Mouse (Mus musculus): ENCODE results near the gene Slc47a1. TPM values are rescaled to one million over a fixed set of nuclear protein-coding genes. Genes with fewer than 3 reads are reported as not detected.

Gene Slc47a1
- total RNA-seq, 2 experiments from 2014 or later, result 23.6 to 26.1 TPM

DNA sequence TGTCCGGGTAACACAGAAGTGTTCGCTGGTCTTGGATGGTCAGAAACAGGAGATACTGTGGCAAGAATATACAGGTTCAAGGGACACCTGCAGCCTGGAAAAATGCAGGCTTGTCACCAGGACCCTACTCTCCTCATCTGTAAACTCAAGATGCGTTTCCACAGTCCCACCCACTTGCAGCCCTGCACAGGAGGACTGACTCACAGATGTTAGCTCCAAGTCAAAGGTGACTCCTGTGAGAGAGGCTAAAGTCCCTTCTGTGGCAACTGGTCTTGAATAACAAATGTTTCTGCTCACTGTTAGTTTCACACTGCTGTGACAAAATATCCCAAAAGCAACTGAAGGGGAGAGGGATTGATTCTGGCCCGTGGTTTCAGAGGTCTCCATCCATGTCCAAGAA lies 506 bp upstream of the Slc47a1 start:
- no peak for DNase-seq

DNA sequence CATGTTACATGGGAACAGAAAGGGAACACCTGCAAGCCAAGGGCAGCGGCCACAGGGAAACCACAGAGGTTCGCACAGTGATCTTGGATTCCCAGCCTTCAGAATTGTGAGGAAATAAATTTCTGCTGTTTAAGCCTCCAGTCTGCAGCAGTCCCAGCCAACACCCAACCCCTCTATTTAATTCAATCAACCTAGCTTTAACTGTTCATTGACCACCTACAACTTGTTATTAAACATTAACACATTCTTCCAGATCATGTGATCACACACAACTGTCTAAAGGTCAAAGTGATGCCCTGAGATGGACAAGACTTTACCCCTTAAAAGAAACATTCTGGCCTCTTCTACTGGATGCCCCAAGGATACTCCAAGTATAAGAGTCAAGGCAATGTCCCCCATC lies 9.5 kb downstream of the Slc47a1 start:
- no peak for DNase-seq

DNA sequence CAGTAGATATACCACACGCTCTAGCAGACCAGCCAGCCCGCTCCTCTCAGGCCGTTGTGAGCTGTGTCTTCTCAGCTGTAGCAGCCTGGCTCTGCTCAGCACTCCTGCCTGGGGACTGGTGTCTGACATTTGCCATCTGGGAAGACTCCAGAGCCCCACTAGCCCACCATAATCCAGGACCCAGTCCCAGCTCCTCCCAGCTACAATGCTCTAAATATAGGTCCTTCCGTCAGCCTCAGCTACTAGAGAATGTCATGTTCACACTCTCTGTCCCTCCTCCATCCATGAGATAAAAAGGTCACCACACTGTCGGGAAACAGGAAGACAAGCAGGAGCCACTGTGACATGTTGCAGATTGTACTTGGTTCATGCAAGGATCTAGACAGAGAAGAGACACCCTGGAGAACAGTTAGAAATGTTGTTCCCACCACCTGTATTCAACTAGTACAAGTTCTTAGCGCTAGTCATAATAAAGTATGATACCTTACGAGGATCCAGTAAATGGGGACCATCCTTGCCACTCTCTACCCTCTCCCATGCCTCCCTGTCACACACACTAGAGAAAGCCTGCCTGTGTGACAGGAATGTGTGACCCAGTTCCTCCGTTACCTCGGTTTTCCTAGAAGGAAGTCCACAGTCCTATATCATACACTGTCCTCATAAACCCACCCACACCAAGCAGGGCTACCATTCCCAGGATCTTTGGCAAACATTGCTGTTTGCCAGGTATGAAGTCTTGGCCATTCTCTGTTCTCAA lies 11.4 kb downstream of the Slc47a1 start:
- DNase-seq, result peak; percentile 62 to 71

DNA sequence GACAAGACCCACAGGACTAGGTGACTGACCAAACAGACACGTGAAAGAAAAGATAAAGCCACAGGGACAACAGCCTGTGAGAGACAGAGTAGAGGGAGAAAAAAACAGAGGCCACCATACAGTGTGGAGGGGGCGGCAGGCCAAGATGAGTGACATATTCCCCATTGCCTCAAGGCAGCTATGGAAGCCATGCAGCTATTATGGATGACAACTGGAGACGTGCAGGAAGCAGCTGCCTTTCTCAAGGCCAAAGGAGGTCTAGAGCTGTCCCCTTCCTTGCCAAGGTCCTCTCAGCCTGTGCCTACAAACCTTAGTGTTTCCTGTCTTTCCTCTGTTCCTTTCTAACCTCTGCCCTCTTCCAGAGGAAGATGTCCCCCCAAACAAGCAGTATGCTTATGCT lies 12.2 kb downstream of the Slc47a1 start:
- DNase-seq, result no peak

DNA sequence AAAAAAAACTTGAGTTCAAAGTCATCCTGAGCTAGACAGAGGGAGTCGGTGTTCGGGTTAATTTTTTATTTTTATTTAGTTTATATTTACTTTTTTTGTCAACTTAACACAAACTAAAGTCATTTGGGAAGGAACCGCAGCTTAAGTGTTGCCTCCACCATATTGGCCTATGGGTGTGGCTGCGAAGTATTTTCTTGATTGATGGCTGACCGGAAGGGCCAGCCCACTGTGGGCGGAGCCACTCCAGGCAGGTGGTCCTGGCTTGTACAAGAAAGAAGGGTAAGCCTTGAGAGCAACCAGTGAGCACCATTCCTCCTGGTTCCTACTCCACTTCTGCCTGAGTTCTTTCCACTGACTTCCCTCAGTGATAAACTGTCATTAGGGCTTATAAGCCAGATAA lies 14.0 kb downstream of the Slc47a1 start:
- no peak for DNase-seq

DNA sequence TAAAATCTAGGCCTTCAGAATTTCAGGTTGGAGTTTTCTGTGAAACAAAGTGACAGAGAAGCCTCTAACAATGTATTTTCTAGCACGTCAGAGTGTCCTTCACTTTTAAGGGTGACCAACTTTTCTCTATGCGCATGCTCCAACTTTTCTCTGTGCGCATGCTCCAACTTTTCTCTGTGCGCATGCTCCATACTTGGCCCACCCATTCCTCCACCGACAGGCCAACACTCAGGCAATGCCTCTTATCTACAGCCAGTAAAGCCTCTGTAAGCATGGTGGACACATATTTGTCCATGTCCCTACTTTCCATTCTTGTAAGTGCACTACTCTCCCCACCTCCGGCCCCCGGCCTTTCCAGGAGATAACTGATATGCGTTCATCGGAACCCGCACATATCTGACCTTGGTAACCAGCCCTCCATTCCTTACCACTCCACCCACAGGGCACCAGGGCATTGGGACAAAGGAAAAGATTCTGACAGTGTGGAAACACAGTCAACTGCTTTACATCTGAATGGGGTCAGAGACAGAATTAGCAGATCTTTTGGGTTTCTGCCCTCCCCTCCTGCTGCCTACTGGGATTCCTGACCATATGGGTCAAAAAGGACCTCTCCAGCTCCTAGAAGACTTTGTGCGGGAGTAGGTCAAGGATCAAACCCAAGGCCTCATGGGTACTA lies 16.5 kb downstream of the Slc47a1 start:
- peak in 1 of 2 experiments; percentile 7 for DNase-seq

DNA sequence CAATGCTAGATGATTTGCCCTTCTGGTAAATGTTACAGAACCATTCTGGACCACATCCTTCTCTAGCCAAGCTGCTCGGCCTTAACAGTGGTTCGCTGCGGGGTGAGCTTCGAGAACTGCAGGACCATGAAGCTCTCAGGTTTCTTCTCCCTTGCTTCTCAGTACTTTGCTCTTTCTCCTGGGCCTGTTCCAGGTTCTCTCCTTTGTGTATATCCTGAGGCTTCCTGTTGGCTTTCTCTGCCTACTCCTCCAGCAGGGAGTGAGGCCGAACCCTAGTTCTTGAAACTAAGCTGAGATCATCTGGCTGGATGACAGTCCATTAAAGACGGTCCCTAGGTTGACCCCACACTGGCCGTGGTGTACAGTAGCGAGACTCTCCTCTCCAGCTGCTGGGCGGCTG lies 21.5 kb downstream of the Slc47a1 start:
- no peak for DNase-seq

DNA sequence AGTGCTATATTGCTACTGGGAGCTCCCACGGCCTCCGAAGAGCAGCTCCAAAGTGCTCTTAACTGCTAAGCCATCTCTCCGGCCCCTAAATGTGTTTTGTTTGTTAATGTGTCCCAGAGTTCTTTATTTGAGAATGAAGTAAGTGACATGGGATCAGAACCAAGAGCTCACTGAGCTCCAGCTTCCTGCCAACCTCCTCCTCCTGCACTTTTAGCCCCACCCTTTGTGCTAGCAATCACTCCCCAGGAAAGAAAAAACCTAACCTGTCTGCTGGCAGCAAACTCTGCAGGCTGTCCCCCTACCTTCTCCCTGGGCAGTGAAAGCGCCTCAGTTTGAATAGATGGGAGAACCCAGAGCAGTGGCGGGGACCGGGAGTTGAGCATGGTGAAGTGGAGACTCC lies 22.0 kb downstream of the Slc47a1 start:
- no peak for DNase-seq

DNA sequence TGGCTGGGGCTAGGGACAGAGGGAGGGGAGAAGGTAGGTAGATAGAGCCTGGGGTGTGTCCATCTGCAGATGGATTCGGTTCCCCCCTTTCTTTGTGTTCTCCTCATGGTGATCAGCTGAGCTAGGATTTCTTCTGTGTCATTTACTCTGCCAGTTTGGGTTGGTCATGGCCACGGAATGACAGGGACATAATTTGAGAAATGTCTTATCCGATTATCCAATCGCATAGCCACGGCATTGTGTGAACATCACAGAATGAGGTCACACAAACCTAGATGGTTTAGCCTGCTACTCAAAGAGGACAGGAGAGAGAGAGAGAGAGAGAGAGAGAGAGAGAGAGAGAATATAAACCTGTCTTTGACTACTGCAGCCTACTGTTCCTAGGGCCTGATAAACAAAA lies 22.8 kb downstream of the Slc47a1 start:
- no peak for DNase-seq

DNA sequence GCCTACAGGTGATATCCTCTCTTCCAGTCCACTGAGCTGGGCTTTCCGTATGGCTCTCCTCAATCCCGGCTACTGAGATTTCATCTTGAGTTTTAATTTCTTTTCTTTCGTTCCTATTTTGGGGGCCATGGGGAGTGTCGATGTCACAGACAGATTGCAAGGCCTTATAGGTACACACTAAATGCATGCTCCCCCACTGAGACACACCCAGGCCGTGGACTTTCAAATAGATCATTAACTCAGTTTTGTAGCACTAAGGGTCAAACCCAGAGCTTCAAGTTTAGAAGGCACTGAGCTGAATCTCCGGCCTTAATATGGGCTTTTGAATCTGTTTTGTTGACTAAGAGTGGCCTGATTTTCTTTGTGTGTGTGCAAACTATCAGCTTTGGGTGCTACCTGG lies 23.8 kb downstream of the Slc47a1 start:
- DNase-seq, result no peak

DNA sequence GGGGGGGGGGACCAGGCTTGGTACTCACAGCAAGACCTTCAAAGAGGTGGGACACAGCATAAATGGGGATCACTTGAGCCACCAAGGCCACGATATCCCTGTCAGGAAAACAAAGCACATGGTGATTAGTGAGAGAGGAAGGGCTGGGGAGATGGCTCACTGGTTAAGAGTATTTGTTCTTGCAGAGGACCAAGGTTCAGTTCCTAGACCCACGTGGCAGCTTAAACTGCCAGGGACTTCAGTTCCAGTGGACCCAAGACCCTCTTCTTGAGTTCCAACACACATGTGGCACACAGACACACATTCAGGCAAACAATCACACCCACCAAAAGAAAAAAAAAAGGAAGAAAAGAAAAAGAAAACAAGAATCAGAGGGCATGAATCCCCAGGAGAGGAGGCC lies 25.1 kb downstream of the Slc47a1 start:
- DNase-seq, result no peak

DNA sequence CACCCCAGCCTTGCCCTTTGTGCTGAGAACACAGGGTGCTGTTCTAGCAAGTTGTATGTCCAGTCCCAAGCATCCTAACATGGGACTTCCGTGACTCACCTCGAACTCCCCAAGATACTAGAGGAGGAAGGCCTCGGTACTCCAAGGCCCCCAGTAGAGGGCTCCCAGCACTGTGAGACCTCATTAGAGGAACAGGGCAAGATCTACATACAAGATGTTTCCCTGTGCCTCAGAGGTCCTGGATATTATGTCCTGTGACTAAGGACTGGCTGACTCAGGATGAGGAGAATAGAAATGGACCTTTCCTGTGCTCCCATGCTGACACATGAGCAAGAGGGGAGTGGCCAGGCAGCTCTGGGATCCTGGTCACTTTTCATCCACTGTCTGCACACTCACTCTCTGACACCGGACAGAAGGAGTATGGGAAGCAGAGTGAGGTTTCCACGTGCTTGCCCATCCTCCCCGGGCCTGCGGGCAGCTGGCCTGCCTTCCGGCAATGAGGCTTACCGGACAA lies 25.9 kb downstream of the Slc47a1 start:
- DNase-seq, result no peak

DNA sequence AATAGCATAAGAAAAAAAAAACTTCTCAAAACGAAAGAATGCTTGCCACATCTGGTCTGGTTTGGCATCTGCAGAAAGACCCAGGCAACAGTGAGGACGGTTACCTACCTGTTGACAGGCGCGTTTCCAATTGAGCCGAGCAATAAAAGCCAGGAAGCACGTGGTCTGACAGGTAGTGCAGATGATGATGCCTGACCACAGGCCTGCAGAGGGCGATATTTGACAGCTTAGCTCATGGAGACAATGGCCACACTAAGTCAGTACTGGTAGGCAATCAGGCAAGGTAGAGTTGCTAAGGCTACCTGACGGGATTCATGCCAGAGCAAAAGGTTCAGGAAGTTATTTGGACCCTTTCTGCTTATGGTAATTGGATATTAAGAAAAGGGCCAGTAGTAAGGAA lies 28.8 kb downstream of the Slc47a1 start:
- DNase-seq, result peak; percentile 61 to 79

DNA sequence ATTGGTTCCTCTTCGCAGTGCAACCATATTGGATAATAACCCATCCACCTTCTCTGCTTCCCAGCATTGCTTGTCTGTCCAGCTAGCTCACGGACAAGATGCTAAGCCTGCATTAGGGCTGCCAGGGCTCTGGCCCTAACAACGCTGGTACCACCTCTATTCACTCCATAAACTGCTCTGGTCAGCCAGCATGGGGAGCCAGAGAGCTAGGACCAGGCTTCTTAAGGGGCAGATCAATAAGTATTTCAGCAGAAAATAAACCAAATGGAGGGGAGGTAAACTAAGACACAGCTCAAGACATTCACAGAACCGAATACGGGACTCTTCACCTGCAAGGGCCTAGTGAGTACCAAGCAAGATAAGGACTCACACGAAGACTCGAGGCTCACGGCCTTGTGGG lies 32.0 kb downstream of the Slc47a1 start:
- no peak for DNase-seq

DNA sequence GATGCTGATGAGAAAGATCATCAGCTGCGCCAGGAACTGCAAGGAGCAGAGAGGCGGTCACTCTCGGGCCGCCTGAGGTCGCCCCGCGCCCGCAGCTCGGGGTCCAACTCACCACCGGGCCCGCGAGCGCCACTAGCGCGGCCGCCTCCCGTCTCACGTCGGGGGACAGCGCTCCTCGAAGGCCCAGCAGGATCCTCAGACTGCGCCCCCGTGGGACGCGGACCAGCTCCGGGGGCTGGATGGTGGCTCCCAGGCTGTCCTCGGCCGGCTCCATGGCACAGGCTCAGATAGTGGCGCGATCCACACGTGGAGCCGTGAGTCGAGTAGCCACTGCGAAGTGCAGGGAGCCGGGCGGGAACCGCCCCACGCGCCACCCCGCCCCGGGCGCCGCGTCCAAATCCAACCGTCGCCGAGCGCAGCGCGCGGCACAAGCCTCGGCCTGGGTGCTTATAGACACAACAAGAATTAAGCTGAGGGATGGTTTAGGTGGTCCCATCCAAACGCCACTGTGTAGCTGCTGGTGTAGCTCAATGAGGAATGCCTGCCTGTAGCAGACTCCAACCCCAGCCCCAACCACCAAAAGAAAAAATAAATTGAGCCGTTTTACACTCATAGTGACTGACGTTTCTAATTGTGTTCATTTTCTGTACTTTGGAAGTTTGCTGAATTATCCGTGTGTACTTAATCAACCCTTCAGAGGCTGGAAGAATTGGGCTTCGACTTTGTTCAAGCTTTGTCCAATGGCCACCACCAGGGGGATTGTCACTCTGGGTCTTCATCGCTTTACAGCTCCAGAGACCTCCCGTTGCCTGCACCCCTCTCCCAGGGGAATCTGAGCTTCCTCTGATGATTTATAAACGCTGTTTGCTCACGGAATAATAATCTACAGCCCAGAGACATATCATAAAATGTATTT lies 35.4 kb downstream of the Slc47a1 start, which contains the start of gene Slc47a2:
Slc47a2 (minus strand) TSS at position 356 of the 916 bp plus-strand sequence.
- DNase-seq, result peak in 1 of 2 experiments; percentile 23

DNA sequence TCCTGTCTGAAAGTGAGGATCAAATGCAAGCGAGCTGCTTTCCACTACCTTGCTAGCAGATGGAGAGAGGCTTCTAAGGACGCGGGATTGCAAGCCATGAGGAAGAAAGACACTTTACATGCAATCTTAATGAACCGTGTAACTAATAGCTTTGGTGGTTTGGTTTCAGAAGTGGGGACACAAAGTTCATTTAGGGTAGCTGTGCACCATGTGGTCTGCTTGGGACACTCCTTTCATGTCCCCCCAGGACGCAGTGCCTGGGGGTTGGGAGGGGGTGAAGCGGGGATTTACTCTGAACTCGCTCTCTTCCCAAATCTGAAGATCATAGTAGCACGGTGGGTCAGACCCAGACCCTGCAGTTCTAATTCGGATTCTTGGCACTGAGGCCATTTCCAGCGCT lies 36.2 kb downstream of the Slc47a1 start:
- DNase-seq, result no peak

DNA sequence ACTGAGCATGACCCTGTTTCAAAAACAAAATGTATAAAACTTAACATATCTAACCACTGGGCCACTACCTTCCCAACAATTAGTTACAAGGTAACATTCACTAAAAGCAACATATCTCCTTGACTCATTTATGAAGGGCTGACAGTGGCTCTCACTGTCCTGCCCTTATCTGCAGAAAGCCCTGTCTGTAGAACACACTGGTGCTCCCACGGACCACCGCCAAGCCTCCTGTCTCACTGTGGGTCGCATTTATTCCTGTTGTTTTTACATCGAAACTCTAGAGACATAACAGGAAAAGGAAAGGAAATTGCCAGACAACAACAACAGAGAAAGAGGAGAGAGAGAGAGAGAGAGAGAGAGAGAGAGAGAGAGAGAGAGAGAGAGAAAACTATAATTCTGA lies 36.9 kb downstream of the Slc47a1 start:
- DNase-seq, result no peak

DNA sequence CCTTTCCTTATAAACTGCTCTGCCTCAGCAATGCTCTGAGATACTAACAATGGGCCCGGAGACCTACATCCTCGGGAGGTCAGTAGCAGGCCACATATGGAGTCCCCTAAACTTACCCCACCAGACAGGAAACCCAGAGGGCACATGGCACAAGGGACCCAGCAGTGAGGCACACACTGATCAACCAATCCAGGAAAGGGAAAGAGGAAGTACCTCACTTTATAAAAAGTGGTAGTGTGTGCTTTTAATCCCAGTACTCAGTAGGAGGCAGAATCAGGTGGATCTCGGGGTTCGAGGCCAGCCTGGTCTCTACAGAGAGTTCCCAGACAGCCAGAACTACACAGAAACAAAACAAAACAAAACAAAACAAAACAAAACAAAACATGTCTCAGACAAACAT lies 37.8 kb downstream of the Slc47a1 start:
- no peak for DNase-seq

DNA sequence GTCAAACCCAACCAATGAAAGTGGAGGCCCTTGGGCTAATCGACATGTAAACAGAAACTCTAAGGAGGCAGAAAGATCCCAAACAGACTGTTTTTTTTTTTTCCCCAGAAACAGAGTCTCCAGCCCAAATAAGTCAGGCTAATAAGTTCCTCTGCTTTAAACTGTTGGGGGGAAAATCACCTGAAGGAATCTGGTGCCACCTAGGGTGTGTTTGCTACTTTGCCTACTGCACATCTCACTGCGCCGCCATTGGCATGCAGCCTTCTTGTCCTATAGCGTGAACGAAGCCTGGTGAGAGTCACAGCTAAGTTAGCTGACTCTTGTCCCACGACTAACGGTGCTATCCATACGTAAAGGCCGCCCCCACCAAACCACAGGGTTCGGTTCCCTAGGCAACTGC lies 40.6 kb downstream of the Slc47a1 start:
- DNase-seq, result no peak

DNA sequence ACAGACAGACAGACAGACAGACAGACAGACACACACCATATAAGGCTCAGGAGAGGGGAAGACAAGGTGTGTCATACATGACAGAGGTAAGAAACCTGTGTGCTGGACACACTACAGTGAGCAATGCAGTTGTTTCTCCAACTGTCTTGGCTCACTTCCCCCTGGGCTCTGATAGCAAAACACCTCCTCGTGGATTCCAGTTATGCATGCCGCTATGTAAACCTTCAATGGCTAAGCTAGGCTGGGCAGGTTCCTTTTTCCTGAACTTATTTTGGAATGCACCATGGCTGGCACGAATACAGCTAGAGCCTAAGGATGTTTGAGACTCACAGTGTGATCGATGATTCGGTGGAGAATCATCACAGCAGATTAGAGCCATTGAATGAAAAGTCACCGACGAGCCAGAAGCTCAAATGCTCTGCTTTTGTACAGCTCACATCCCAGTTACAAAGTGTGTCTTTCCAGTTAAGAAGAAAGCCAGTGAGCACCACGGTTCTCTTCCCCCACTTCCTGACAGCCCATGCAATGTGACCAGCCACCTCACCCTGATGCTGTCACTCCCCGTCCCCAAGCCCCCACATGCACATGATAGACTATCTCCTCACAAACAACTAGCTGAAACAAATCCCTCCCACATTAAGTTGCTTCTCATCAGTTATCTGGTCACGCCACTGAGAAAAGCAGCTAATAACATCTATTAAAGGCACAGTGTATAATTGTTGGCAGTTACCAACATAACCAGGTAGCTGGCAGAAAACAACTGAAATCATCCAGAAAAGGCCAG lies 57.0 kb downstream of the Slc47a1 start:
- peak in 1 of 2 experiments; percentile 18 for DNase-seq

DNA sequence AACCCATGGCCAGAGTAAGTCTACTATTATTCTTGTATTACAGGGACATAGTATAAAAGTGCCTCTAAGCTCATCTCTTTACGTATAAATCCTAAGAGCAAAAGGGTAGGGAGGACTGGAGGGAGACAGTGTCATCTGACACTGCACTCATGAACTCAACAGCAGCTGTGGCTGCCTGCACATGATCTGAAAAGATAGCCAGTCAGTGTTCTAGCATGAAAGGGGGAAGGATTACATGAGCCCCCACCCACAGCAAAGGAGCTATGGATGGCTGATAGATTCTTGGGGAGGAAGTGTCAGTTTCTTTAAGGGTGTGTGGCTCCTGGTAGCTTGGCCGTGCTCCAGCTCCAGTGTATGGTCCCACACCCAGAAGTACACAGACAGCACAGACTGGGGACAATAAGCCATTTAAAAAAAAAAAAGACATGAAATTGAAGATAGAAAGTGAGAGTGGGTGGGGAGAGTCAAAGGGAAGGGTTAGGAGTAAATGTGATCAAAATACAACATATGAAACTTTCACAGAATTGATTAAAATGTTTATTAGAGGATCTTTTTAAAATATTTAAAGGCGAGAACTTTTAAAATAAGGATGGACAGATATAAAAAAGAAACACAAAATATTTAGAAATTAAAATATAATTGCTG lies 58.1 kb downstream of the Slc47a1 start:
- DNase-seq, result peak; percentile 8 to 20
